Mouse (Mus musculus) frontal cortex, postnatal 10 days (tissue): ENCODE data around the gene Txnrd3.

Source experiments
- DNase-seq, 2 experiments: peaks; one replicate each; pipeline ENCODE4 v3.0.0; 2022; ENCODE audit warnings: low spot score in 2 of 2, mixed read lengths in 1 of 2

Gene Txnrd3

GRCm38 (mm10) chr6:89643798-89644270 lies at the start of gene Txnrd3:
TSS of gene Txnrd3 (plus strand) at chr6:89643988.
- peak; percentile 75 to 85 for DNase-seq

- DNase-seq, result peak; percentile 92 to 95
Observed at GRCm38 (mm10) chr6:89595018-89595776, 48.6 kb upstream of the Txnrd3 start, which contains the start of gene Chchd6. TSS of gene Chchd6 (minus strand) at chr6:89595652.

- no peak for DNase-seq
Observed at GRCm38 (mm10) chr6:89595777-89596146, 48.0 kb upstream of the Txnrd3 start.

GRCm38 (mm10) chr6:89596510-89596909 lies 47.3 kb upstream of the Txnrd3 start:
- DNase-seq, result no peak

- DNase-seq, result no peak
Observed at GRCm38 (mm10) chr6:89606096-89606495, 37.7 kb upstream of the Txnrd3 start.

GRCm38 (mm10) chr6:89607999-89608398 lies 35.8 kb upstream of the Txnrd3 start:
- DNase-seq, result no peak

DNA sequence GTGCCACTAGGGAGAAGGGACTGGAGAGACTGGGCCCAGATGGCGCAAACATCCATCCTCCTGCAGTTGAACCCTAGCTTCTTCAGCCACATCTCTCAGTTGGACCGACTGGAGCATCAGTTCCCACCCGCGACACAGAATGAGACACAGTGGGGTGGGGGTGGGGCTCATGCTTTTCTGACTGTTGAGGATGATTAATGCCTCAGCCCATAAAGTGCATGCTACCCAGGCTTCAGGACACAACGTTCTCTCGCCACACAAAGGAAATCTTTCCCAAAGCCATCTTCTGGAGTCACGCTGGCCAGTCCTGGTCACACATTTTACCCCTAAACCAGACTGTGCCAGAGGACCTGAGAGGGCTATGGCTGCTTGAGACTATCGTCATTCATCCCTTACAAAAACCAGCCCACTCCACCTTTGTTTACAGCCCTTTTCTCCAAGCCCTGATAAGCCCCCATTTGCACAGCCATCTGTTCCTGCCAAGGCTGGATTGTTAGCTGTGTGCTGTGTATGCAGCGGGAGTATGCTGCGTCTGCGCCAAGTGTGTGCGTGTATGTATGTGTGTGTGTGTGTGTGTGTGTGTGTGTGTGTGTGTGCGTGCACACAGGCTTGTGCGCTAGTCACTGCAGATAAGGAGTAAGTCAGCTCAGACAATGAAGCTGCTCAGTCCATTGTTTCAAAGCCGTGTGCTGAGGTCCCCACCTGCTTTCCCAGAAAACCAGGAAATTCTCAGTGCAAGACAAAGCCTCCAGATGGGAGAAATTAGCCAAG lies 30.3 kb upstream of the Txnrd3 start:
- peak; percentile 42 for DNase-seq

DNA sequence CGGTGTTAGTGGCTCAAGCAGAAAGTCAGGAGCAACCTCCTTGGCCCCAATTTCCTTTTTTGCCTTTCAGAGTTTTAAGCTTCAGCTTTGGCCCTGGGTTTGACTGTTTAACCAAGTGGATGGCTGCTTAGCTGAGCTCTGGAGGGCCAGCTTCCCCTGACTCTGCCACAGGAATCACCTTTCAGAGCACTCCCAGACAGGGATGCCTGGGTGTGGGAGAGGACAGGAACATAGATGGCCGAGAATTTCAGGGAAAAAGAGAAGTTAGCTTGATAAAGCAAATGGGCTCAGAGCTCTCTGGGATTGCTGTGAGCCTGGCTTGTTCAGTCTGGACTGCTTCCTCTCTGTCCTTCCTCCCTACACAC lies 29.7 kb upstream of the Txnrd3 start:
- DNase-seq, result no peak

- no peak for DNase-seq
Observed at GRCm38 (mm10) chr6:89614596-89615372, 29.0 kb upstream of the Txnrd3 start.

DNA sequence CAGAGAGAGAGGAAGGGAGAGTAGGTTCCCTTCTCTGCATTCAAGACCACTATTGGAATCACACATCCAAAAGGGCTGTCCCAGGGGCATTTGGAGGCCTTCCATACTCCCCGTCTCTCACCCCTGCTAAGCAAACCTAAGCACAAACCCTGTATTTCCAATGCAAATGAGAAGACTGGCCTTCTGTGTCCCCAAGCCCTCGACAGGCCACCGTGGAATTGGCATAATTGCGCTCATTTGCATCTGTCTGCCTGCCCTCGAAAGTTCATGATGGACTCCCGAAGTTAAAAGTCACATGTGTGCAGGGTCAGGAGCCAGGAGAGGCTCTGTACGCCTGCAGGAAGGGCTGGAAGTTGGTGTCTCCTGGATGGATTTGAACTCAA lies 28.4 kb upstream of the Txnrd3 start:
- no peak for DNase-seq

DNA sequence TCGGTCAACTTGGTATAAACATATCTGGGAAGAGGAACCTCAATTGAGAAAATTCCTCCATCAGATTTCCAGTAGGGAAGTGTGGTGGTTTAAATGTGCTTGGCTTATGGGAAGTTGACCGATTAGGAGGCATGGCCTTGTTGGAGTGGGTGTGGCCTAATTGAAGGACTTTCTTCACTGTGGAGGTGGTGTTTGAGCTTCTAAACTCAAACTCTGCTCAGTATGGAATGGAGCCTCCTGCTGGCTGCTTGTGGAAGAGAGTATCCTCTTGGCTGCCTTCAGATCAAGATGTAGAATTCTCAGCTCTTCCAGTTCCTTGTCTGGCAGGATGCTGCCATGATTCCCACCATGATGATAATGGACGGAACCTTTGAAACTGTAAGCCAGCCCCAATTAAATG lies 21.1 kb upstream of the Txnrd3 start:
- DNase-seq, result no peak

DNA sequence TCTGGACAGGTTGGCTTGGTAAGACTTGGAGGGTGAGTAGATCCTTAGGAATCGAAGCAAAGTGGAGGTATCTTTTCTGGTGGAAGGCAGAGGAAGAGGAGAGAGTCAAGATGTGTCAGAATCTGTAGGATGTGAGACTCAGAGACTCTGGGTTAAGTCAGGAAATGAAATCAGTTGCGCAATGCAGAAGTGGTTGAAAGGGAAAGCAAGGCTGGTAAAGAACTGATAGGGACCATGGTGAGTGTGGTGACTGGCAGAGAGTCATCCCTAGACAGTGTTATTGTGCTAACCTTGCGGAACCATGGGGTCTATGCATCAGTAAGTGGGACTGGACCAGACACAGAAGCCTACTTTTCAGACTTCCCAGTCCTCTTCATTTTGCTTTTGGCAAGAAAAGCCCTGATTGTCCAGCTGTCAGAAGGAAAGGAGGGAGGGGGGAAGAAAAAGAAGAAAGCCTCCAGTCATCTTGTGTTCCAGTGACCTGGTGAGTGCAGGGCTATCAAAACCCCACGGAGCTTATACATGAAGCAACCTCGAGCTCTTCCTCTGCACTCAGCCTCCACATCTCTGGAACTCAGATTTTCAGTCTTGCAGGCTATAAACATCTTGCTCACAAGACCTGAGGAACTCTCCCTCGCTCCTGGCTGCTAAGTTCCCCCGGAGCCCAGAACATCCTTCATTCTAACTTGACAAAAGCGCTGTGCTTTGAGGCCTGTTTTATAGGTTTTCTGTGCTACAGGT lies 15.6 kb upstream of the Txnrd3 start:
- DNase-seq, result no peak

- DNase-seq, result peak; percentile 74 to 83
Observed at GRCm38 (mm10) chr6:89631809-89632562, 11.8 kb upstream of the Txnrd3 start.

DNA sequence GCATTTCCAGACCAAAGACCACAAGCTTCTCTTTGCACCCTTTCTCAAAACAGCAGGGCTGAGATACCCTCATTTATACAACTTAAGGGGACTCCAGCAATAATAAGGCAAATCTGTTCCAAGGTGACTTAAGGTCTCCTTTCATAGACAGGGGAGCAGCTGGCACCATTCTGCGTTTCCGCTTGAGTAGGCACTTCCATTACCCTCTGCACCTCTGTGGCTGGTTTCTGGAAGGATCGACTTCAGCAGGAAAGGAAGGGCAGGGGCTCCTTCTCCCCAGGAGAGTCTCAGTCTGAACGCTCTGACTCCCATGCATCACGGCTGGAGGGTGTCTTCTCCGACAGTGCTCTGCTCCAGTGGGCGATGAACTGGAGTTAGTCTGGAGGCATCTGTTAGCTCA lies 10.7 kb upstream of the Txnrd3 start:
- no peak for DNase-seq

DNA sequence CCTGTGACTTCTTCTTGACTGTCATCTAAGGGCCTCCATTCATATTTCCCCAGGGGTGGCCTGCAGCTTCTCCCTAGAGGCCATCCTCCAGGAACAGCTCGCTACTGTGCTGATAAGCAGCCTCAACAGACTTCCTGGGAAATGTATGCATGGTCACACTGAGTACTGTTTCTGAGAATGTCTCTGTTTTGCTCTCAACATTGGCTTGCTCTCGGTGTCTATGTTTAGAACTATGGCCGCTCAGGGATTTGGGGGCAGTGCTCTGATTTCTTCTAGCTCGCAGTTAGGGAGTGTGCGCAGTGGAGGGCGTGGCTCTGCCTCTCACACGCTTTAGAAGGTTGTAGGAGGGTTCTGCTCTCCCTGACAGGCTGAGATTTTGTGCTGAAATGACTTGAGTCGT lies 9.4 kb upstream of the Txnrd3 start:
- no peak for DNase-seq

DNA sequence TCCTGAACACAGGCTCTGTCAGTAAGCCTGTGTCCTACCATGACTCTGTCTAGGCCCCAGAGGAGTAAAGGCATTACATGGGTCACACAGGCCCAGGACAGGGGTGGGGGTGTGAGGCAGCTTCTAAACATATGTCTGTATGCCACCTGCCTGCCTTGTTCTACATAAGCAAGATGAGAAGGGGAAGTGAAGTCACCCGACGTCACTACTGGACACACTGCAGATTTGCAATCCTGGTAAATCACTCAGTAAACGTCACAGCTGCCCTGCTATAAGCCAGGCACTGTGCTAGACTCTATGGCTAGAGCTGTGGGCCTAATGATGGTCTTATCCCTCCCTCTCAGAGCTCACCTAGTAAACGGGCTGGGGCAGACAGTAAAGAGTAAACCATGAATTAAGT lies 5.8 kb upstream of the Txnrd3 start:
- no peak for DNase-seq

DNA sequence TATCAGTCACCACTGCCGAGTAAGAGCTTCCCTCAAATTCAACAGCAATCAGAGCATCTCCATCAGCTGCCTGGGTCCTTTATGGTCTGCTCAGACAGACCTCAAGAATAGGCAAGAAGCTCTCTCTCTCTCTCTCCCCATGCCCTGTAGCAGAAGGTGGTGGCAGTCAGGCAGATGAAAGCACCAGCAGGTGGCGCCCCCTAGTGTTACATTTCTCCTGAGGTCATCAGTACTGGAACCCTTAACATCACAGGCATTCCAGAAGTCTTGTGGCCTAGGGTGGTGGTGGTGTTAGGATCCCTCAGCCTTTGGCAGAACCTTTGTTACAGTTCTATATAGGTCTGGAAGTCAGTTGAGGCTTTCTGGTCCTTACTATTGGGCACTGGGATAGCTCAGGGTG lies 4.8 kb upstream of the Txnrd3 start:
- DNase-seq, result no peak

DNA sequence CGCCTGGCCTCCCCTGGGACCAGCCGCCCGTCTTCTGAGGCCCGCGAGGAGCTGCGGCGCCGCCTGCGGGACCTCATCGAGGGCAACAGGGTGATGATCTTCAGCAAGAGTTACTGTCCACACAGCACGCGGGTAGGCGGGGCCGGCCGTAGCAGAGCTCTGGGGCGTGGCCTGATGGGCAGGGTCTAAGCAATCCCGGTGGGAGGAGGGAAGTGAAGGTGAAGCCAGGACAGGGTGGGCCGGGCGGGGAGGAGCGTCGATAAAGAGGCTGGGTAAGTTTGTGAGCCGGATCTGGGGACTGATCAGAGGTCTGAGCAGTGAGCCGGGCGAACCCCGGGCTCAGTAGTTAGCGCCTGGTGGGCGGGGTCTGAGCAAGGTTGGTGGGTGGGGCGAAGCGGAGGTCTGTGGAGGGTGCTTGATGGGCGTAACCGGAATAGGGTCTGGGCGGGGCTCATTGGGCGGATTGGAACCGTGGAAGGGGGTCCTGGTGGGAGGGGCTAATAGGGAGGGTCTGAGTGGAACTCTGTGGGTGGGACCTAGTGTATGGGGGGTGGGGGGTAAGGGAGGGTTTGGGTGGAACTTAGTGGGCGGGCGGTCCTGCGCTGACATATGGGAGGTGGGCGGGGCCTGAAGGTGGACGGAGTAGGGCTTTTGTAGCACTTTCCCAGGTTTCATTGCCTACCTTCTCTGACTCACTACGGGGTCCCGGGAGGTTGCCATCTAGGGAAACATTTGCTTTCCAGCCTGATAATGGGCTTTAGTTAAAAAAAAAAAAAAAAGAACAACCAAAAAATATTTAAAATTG lies 685 bp downstream of the Txnrd3 start:
- DNase-seq, result peak; percentile 82 to 85

GRCm38 (mm10) chr6:89649897-89650296 lies 6.1 kb downstream of the Txnrd3 start:
- DNase-seq, result no peak

DNA sequence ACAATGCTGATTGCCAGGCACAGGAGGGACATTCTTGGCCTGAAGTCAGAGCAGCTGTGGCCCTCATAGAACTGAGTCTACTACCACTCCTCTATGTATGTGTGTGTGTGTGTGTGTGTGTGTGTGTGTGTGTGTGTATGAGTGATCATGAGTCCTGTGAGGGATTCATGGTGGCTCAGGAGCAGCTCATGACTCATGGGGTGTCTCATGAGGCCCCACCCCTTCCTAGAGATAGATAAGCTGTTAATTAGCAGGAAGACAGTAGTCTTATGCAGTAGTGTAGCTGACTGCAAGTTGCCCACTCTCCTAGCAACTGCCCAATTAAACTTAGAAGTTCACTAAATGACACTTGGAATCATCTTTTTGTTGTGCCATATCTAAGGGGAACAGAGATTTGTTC lies 8.0 kb downstream of the Txnrd3 start:
- DNase-seq, result no peak
